Mouse (Mus musculus): Measurements from ENCODE around the gene Pank4.

Pank4 gene

GRCm38 (mm10) chr4:154963901-154964580, at the start of gene Pank4:
Gene Pank4 (plus strand): TSS chr4:154964123.
- DNase-seq (ENCODE audit: low read depth, low spot score): peak; percentile 85

GRCm38 (mm10) chr4:154914252-154914651, 49.7 kb upstream of the Pank4 start:
- DNase-seq (ENCODE audit: low read depth, low spot score): no peak

DNA sequence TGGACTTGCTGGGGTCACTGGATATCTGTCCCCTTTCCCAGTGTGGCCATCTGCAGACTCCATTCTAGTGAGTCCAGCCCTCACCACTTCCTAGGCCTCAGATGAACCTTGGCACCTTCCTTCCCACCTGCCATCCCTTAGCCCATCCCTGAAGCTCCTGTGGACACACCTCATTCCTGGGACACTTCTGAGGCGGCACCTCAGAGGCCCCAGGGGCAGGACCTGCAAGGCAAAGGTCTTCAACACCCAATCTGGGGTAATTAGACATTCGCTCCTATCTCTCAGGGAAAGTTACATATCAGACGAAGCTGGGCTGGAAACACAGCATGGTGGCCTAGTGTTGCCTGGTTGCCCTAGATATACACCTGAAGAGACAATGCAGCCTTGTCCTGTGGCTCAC, 49.2 kb upstream of the Pank4 start:
- no peak for DNase-seq (ENCODE audit: low read depth, low spot score)

DNA sequence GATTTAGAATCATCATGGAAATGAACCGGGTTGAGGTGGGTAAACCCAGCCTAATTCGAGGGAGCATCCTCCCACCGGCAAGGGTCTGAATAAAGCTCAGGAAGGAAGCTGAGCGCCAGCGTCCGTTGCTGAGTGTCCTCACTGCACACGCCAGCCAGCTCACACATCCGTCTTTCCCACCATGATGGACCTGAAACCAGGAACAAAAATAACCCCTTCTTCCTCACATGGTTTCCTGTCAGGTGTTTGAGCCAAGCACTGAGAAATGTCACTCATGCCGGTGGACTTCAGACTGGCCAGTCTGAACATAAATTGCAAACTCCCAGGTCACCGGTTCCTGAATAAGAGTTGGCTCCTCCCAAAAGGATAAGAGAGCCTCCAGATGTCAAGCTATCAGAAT, 48.6 kb upstream of the Pank4 start:
- no peak for DNase-seq (ENCODE audit: low read depth, low spot score)

DNA sequence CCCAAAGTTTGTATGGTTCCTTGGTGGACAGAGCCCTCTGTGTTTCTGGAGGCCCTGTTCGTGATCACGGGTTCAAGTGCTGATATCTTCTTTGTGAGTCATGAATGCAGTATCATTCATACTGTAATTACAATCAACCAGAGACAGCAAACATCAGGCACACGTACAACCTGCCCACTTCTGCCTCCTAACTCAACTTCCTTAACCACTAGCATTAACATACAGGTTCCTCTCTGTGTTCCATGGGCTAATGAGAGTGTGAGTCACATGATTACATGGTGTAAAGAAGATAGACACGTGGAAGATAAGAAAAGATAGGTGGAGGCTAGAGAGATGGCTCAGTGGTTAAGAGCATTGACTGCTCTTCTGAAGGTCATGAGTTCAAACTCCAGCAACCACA, 47.3 kb upstream of the Pank4 start:
- no peak for DNase-seq (ENCODE audit: low read depth, low spot score)

DNA sequence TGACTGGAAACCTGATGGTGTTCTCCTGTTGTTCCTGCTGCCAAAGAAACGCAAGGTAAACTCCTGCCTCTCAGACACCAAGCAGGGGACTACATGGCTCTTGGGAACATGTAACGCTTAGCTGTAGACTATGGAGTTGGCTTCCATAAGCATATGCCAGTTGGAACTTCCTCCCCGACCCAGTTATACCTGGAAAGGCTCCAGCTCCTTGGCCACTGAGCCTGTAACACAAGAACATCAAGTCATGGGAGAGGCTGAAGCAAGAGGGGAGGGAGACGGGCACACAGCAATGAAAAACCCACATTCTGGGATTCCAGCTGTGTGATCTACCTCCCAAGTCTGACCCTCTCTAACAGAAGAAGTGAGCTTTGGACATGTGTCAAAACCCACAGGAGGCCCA, 41.6 kb upstream of the Pank4 start:
- no peak for DNase-seq (ENCODE audit: low read depth, low spot score)

- DNase-seq (ENCODE audit: low read depth, low spot score): no peak
Measured at GRCm38 (mm10) chr4:154922931-154923330, 41.0 kb upstream of the Pank4 start.

DNA sequence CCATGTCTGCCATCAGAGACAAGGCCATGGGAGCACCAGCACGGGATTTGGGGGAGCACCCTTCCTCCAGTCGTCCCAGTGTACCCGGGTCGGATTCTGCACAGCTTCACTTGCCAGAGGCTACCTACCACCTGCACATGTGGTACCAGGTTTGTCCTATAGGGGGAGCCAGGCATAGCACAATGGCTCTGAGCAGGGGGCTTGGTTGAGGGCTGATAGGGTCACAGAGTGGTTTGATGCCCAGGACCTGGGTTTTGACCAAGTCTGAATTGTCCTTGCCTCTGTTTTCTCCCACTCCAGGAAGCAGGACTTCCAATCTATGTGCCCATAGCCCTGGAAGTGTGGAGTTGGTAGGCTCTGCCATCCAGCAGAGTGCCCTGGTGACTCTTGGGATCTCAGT, 38.5 kb upstream of the Pank4 start:
- no peak for DNase-seq (ENCODE audit: low read depth, low spot score)

- DNase-seq (ENCODE audit: low read depth, low spot score): no peak
Measured at GRCm38 (mm10) chr4:154926969-154927898, 36.7 kb upstream of the Pank4 start.

DNA sequence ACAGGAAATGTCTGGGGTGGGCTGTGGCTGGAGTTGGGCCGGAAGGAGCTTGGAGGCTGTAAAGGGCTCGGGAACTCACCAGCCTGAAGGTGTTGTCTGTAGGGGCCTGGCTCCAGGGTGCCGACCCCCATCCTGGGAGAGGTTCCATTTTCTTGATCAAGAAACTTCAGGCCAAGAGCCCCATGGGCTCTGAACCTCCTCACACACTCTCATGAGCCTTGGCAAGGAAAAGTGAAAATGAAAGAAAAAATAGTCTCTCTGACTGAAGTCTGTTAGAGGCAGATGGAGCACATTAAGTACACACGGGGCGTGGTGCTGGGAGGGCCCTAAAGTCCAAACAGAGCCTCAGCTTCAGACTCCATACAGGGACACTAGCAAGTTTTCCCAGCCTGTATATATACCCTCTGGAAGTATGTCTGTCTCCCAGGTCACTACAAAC, 36.0 kb upstream of the Pank4 start:
- DNase-seq (ENCODE audit: low read depth, low spot score): no peak

- DNase-seq (ENCODE audit: low read depth, low spot score): no peak
Measured at GRCm38 (mm10) chr4:154928395-154929087, 35.4 kb upstream of the Pank4 start, which contains the start of gene Tnfrsf14. Gene Tnfrsf14 (minus strand): TSS chr4:154928563.

- DNase-seq (ENCODE audit: low read depth, low spot score): no peak
Measured at GRCm38 (mm10) chr4:154929088-154929660, 34.7 kb upstream of the Pank4 start.

- DNase-seq (ENCODE audit: low read depth, low spot score): no peak
Measured at GRCm38 (mm10) chr4:154933306-154933907, 30.5 kb upstream of the Pank4 start.

- no peak for DNase-seq (ENCODE audit: low read depth, low spot score)
Measured at GRCm38 (mm10) chr4:154934800-154935199, 29.1 kb upstream of the Pank4 start.

DNA sequence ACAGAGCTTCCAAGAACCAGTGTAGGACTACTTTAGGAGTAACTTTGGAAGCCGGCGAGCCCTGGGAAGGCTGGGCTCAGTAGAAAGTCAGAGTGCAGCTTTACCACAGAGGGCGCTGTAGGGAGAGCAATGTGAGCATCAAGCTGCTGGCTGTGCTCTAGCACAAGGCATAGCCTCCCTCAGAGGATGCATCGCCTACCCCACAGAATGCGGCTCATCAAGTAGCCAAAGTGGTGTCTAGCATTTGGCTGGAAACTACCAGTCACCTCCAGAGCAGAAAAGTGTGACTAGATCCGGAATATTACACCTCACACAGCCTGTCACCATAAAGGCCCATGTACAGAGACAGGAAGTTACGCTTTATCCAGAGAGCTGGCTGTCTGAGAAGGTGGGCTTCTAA, 28.1 kb upstream of the Pank4 start:
- DNase-seq (ENCODE audit: low read depth, low spot score): no peak

DNA sequence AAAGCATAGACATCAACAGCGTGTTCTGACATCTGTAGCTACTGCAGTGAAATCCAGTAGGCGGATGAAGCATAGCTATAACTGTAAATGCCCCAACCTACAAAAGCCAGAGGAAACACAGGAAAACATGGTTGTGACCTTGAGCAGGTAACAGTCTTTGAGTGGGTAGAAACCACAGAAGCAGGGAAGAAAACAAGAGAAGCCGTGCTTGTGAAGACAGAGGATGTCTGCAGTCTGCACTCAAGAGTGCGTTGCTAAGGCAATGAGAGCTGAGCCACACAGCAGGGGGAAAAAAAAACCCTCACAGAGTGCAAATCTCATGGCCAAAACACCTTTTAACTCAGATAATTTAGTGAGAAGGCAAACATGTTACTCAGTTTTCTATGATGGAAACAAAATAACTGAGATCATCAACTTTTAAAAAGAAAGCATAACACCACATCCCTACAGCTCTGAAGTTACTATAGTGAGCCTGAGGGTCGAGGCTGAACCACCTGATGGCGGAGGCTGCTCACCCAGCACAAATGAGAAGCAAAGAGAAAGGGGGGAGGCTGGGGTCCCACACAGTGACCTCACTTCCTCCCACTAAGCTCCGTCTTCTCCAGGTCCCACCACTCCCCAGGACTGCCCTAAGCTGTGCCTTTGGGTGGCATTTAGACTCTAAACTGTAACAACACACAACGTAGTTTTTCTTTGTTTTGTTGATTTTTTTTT, 27.2 kb upstream of the Pank4 start:
- DNase-seq (ENCODE audit: low read depth, low spot score): no peak

GRCm38 (mm10) chr4:154937746-154938145, 26.2 kb upstream of the Pank4 start:
- no peak for DNase-seq (ENCODE audit: low read depth, low spot score)

DNA sequence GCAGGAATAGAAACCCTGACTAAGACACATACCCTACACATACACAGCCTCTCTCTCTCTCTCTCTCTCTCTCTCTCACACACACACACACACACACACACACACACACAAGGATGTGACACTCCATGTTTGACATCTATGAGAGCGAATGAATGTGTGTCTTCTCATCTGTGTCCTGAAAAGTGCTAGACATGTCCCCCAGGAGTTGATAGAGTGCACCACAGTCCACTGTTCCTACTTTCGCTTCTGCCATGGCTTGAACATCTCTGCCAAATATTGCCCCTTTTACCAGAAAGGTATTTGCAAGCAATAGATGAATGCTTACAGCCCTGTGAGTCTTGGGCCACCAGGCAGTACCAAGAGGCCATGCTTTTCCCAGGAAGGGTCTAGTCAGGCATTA, 23.8 kb upstream of the Pank4 start:
- no peak for DNase-seq (ENCODE audit: low read depth, low spot score)

- DNase-seq (ENCODE audit: low read depth, low spot score): no peak
Measured at GRCm38 (mm10) chr4:154941831-154942230, 22.1 kb upstream of the Pank4 start.

DNA sequence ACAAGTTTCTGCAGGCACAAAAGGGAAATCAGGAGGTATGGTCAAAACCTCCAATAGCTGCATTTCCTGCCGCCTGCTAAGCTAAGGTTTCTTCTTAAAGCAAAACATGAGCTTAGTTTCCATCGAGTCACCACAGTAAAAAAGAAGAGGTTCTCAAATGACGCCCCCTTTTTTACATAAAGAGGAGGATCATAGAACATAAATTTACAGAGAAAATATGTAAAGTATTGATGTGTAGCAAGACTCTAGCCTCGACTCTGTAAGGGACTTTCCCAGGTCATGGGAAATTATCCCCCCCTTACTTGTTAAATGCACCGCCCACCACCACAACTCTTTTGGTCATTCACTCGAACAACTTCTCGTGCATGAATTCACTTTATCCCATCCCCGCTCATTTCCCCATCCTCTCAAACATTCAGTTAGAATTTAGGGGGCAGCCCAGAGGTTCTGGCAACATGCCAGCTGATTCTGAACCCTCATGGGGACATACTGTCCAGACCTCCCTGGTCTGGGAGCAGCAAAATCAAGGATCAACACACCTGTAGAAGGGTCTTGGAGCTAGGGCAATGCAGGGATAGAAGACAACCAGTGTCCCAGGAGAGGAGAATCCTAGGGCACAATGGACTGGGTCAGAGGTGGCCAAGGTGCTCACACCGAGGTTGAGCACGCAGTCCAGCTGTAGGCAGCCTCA, 21.1 kb upstream of the Pank4 start:
- DNase-seq (ENCODE audit: low read depth, low spot score): no peak

All from embryo, embryonic 11.5 days (tissue).